Mouse (Mus musculus) lung, adult 2 months (tissue): ENCODE results near the gene Scaf1. TPM values are rescaled to one million over a fixed set of nuclear protein-coding genes. Genes with fewer than 3 reads are reported as not detected.

Source experiments
- DNase-seq: peaks from one replicate; pipeline ENCODE4 v3.0.0; 2022
- H3K4me1 ChIP-seq: fragments of 200-500 bp; 2 replicates; pipeline ENCODE4 v1.6.1; 2011; ENCODE audit warnings: low read length; ENCODE audit not compliant: control insufficient read depth, insufficient read depth
- H3K4me3 ChIP-seq: fragments of 200-500 bp; replicated peaks from 2 replicates; pipeline ENCODE3; 2011; ENCODE audit warnings: low read depth, mild to moderate bottlenecking, control low read depth, low read length; ENCODE audit errors: extremely low read depth
- CTCF ChIP-seq: fragments of 200-500 bp; IDR thresholded peaks from 2 replicates; pipeline ENCODE4 v1.5.1; 2011; ENCODE audit warnings: mild to moderate bottlenecking, low read length, control low read depth; ENCODE audit not compliant: insufficient read depth
- POLR2A ChIP-seq: fragments of 200-500 bp; IDR thresholded peaks from 2 replicates; pipeline ENCODE4 v1.6.1; 2011; ENCODE audit warnings: low read depth, mild to moderate bottlenecking, control low read depth, low read length, borderline replicate concordance; ENCODE audit errors: extremely low read depth
- WGBS: fragments of 180-500 bp; shearing (Covaris S2); methylation state at CpG from one replicate; pipeline ENCODE4 v1.1.7; 2018; 5-methylcytosine and 5-hydroxymethylcytosine counted together
- polyA plus RNA-seq: library from polyadenylated mRNA; depleted of rRNA; stranded (reverse); fragments of >200 nt; gene quantifications from 2 replicates; pipeline ENCODE4 v1.2.3, GENCODE M21; 2012; rRNA removed

The Scaf1 gene
- polyA plus RNA-seq, 1 experiment, result 76.2 TPM

DNA sequence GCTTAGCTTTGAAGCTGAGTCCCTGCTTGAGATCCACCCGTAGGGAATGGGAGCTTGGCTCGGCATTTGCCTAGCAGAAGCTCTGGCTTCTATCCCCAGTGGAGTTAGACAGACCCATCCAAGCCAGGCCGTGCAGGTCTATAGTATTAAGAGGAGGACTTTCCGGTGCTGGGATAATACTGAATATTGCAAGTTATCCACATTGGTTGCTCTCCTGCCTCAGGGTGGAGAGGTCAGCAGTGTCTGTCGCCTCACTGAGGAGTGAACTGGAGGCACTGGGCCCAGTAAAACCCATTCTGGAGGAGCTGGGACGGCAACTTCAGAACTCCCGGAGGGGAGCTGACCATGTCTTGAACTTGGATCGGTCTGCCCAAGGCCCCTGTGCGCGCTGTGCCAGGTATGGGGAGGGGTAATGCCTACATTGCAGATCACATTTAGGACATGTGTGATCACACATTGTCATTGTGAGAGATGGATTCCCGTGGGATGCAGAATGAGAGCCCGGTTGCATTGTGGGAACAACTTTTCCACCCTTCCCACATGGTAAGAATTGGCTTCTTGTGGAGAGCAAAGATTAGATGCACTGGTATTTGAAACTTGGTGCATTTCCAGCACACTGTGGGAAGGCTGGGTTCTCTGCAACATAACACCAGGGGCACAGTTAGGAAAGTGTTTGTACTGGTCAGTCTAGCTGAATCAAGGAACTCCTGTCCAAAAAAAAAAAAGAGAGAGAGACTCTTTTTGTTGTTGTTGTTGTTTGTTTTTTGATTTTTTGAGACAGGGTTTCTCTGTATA, 61.9 kb downstream of the Scaf1 start:
- 74% methylated on average over 12 of the region's 12 CpGs for WGBS
- DNase-seq, result no peak
- Histone ChIP-seq H3K4me3 (no peak overlapping the region), H3K4me1 (peaks cover 3% of the 10 kb centered on the region; the same call in 1 of the 2 replicates)
- TF ChIP-seq CTCF, result no peak
- TF ChIP-seq POLR2A, result no peak

DNA sequence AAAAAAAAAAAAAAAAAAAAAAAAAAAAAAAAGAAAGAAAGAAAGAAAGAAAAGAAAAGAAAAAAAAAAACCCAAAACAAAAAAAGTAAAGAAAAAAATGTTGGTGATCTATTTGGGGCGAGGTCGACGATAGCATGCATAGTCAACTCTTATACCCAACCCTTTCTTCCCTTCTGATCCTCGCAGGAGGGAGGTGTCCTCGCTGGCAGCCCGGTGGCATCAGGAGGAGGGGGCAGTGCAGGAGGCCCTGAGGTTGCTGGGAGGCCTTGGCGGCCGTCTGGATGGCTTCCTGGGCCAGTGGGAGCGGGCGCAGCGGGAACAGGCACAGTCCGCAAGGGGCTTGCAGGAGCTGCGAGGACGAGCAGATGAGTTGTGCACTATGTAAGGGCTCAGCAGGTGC, 62.6 kb downstream of the Scaf1 start:
- Histone ChIP-seq H3K4me3 (no peak overlapping the region), H3K4me1 (peaks cover 3% of the 10 kb centered on the region; the same call in 1 of the 2 replicates)
- TF ChIP-seq CTCF (no peak), POLR2A (no peak)
- no peak for DNase-seq
- WGBS, result 67% methylated on average over 14 of the region's 14 CpGs

Other genes with a start within 250 kb of the Scaf1 start
- gene Nup62, start 200.3 kb downstream of the Scaf1 start, polyA plus RNA-seq, result 42.9 and 44.1 TPM in 2 replicates
- 6.5 and 7.6 TPM in 2 replicates for gene Il4i1, start 200.0 kb downstream of the Scaf1 start, polyA plus RNA-seq
- 191 and 231 TPM in 2 replicates for gene Atf5, start 199.7 kb downstream of the Scaf1 start, polyA plus RNA-seq
- gene Akt1s1, start 167.4 kb downstream of the Scaf1 start, polyA plus RNA-seq, result 96.6 and 130 TPM in 2 replicates
- gene Tbc1d17, start 167.3 kb downstream of the Scaf1 start, polyA plus RNA-seq, result 95.7 and 114 TPM in 2 replicates
- 57.2 and 62.0 TPM in 2 replicates for gene Pnkp, start 159.2 kb downstream of the Scaf1 start, polyA plus RNA-seq
- 274 and 280 TPM in 2 replicates for gene Ptov1, start 146.6 kb downstream of the Scaf1 start, polyA plus RNA-seq
- 133 and 233 TPM in 2 replicates for gene Med25, start 123.7 kb downstream of the Scaf1 start, polyA plus RNA-seq
- gene Fuz, start 120.3 kb downstream of the Scaf1 start, polyA plus RNA-seq, result 77.8 and 82.1 TPM in 2 replicates
- gene Ap2a1, start 86.9 kb downstream of the Scaf1 start, polyA plus RNA-seq, result 94.8 and 101 TPM in 2 replicates
- 0.16 TPM in 1 of 2 replicates, not detected in the other for gene Tsks, start 73.2 kb downstream of the Scaf1 start, polyA plus RNA-seq
- gene Cpt1c, start 41.5 kb downstream of the Scaf1 start, polyA plus RNA-seq, result 20.7 and 21.0 TPM in 2 replicates
- 71.0 and 97.7 TPM in 2 replicates for gene Prmt1, start 29.8 kb downstream of the Scaf1 start, polyA plus RNA-seq
- gene Irf3, start 18.7 kb downstream of the Scaf1 start, polyA plus RNA-seq, result 125 and 130 TPM in 2 replicates
- gene Bcl2l12, start 17.7 kb downstream of the Scaf1 start, polyA plus RNA-seq, result 37.1 and 38.3 TPM in 2 replicates
- 233 and 237 TPM in 2 replicates for gene Rras, start 1.6 kb upstream of the Scaf1 start, polyA plus RNA-seq
- gene Prr12, start 36.5 kb upstream of the Scaf1 start, polyA plus RNA-seq, result 11.1 and 15.9 TPM in 2 replicates
- gene Nosip, start 46.1 kb upstream of the Scaf1 start, polyA plus RNA-seq, result 86.5 and 102 TPM in 2 replicates
- gene Prrg2, start 46.3 kb upstream of the Scaf1 start, polyA plus RNA-seq, result 82.5 and 90.6 TPM in 2 replicates
- gene Rcn3, start 75.9 kb upstream of the Scaf1 start, polyA plus RNA-seq, result 172 and 174 TPM in 2 replicates
- gene Fcgrt, start 87.5 kb upstream of the Scaf1 start, polyA plus RNA-seq, result 112 and 120 TPM in 2 replicates
- 125 and 221 TPM in 2 replicates for gene Rps11, start 108.1 kb upstream of the Scaf1 start, polyA plus RNA-seq
- 1,255 and 1,630 TPM in 2 replicates for gene Rpl13a, start 112.4 kb upstream of the Scaf1 start, polyA plus RNA-seq
- gene Gm45713, start 119.9 kb upstream of the Scaf1 start, polyA plus RNA-seq, result 3.1 TPM in 2 replicates
- gene Flt3l, start 120.1 kb upstream of the Scaf1 start, polyA plus RNA-seq, result 151 and 195 TPM in 2 replicates
- gene Pih1d1, start 137.9 kb upstream of the Scaf1 start, polyA plus RNA-seq, result 46.9 and 50.1 TPM in 2 replicates
- 48.6 and 58.5 TPM in 2 replicates for gene Aldh16a1, start 138.2 kb upstream of the Scaf1 start, polyA plus RNA-seq
- gene Slc17a7, start 147.6 kb upstream of the Scaf1 start, polyA plus RNA-seq, result 2.4 and 2.7 TPM in 2 replicates
- gene Gfy, start 163.2 kb upstream of the Scaf1 start, polyA plus RNA-seq, result 0.44 and 0.53 TPM in 2 replicates
- gene Pth2, start 164.6 kb upstream of the Scaf1 start, polyA plus RNA-seq, result not detected in 2 replicates
- 3.3 and 4.1 TPM in 2 replicates for gene Ccdc155, start 188.5 kb upstream of the Scaf1 start, polyA plus RNA-seq
- gene Dkkl1, start 195.8 kb upstream of the Scaf1 start, polyA plus RNA-seq, result 1.4 and 5.2 TPM in 2 replicates
- gene Tead2, start 199.4 kb upstream of the Scaf1 start, polyA plus RNA-seq, result 37.6 and 44.1 TPM in 2 replicates
- 82.1 and 84.1 TPM in 2 replicates for gene Cd37, start 222.8 kb upstream of the Scaf1 start, polyA plus RNA-seq
- 0.12 TPM in 1 of 2 replicates, not detected in the other for gene Slc6a16, start 224.7 kb upstream of the Scaf1 start, polyA plus RNA-seq